Mouse (Mus musculus) c-Kit-positive CD71-negative TER-119-negative erythroid progenitor cells, embryonic 14.5 days (primary cell): ENCODE data around the gene Nedd4.
"Not testable (repeated sequence)": the region's sequence is repeated elsewhere in the genome, so short reads cannot be mapped to it uniquely, and the experiment has no call there.

Experiments
- DNase-seq: peaks from one replicate; pipeline ENCODE4 v3.0.0-alpha.2; 2013; ENCODE audit warnings: low read depth

Gene Nedd4

DNA sequence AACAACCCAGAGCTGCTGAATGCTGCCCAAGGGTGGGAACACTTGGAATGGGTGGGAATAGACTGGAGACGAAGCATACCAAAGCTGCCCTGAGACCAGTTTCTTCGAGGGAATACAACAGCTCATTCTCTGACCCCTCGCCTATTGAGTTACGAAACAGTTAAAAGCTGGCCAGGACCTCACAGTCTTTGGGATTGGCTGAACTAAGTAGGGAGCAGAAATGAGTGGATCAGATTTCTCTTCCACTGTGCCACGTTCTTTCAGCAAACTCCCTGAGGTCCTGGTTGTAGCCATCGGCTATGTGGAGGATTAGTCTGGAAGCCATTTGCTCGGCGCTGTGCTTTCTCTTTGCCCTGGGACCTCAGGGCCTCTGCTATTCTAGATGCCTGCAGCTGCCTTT lies 9.2 kb upstream of the Nedd4 start:
- DNase-seq, result no peak

DNA sequence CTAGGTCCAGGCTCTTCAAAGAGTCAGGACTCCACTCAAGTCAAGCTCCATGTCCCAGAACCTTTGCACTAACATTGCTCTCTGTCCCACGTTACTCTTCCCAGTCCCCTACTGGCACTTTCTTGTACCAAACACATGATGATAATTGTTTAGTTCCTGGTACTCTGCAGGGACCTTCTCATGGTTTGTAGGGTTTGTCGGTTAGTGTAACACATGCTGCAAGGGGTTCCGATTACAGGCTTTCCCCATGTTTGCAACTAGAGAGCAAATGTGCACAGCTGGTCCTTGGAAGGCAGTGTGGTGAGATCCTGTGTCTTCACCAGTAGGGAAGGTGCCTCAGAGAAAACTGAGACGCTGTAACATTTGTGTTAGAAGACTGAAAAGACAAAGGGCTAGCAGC lies 8.6 kb upstream of the Nedd4 start:
- no peak for DNase-seq

DNA sequence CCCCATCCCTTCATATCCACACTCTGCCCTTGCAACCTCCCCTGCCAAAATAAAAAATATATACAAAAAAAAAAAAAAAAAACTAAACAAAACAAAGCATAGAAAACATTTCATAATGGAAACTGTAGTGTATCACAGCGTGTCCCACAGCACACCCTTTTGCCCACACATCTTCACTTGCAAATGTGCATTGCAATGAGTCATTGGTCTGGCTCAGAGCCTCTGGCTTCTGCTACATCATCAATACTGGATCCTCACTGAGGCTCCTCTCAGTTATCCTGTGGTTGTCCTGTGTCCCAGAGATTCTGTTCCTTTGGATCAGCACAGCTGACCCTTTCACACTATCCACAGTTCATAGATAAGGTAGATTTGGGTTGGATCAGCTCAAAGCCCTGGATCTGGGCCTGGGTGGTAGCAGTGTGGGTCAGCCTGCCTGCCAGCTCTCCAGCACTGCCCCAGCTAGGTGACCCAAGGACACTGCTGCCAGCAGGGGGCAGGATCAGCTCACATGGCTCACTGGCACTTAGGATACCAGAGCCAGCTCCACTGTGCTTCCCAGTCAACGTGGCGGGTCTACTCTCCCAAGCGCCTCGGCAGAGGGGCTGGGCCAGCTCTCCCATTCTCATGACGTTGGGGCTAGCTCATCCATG lies 7.4 kb upstream of the Nedd4 start:
- DNase-seq, result no peak

DNA sequence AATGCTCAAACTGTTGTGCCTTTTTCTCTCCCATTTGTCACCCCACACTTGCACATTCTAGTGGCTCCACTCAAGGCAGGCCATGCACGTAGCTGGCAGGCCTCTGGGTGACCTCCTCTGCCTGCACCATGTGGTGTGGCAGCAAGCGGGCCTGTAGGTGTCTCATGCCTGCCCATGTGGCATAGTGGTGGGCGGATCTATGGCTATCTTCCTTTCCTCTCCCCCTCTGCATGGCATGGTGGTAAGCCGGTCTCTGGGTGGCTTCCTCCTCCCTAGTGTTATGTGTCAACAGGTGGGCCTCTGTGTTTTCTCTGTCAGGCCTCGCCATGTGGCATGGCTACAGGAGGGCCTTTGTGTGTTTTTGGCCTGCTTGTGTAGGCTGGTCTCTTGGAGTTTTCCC lies 6.5 kb upstream of the Nedd4 start:
- DNase-seq, result no peak

DNA sequence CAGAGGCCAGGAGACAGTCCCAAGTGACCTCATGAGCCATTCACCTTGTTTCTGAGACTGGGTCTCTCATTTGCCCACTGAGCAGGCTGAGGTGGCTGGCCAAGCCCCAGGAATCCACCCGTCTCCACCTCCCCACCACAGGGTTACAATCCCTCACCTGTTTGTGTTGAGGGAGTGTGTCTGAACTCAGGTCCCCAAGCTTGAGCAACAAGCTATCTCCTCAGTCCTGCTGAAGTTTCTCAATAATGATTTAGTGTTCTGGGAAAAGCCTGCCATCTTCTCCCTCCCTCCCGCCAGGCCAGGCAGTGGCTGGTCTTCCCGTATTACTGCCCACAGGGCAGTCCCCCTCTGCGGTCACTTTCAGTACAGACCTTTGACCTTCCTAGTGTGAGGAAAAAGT lies 5.7 kb upstream of the Nedd4 start:
- DNase-seq, result no peak

DNA sequence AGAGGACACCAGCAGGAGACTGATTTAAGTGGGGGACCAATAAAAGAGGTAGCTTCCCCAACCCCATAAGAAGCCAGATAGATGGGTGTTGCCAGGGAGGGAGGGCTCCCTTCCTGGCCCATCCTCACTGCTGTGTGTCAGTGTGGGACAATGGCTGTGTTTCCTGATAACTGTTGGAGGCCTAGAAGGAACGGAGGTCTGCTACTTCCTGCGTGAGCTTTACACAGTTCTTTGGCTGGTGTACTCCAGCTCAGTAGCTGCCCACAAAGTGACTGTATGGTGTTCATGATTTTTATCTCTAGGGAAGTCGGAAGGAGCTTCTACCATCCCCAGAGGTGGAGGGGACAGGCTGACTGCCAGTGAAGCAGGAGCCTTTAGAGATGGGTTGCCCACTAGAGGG lies 5.2 kb upstream of the Nedd4 start:
- DNase-seq, result no peak

DNA sequence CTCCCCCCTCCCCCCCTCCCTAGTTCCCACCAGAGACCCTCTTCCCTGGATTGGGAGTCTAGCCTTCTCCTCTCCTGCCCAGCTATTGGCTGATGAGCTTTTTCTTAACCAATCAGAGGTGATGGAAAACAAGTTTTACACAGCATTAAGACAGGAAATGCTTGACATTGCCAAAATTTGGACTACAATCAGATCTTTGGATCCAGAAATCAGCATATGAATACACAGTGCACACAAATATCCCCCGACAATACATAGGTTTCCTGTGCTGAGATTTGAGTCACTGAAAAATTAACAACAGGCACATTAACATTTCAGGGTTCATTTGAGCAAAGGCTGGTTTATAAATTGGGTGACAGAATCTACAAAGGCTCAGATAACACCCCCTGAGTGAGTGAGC lies 4.5 kb upstream of the Nedd4 start:
- no peak for DNase-seq

DNA sequence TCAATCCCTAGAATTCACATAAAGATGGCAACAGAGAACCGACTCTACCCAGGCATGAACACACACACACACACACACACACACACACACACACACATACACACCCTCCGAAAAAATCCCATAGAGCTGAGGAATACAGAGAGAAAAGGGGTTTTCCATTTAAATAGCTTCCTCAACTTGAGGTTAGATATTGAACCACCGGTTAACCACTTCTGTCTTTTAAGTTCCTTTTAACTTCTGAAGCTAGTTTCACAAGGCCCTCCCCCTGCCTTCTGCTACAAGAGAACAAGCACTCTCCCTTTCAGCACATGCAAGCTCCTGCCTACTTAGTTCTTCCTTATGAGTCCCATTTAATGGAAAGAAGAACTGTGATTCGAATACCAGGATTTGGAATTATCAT lies 2.0 kb upstream of the Nedd4 start:
- DNase-seq, result no peak

DNA sequence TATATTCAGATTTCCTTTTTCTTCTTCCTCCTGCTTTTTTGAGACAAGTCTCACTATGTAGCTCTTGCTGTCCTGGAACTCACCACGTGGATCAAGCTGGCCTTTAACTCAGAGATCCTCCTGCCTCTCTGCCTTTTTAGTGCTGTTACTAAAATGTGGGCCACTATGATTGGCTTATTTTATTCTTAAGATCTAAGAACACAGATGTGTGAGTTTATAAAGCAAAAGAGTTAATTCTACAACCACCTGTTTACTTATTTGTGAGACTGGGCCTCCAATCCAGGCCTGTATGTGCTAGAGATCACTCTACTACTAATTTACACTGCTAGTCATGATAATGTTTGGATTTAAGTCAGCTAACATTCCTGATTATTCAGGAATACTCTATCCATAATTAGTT lies 1.2 kb upstream of the Nedd4 start:
- DNase-seq, result no peak

DNA sequence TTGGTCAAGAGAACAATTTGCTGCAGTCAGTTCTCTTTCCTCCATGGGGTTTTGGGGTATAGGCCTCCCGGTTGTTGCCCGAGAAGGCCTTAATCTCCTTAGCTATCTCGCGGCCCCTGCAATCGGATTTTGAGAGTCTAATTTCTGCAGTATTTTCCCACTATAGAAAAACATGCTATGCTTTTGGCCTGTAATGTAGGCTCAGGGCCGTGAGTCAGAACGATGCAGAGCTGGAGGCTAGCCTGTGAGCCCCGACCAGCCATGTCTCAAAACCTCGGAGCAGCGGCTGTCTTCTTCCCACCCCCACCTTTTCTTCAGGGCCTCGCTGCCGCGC lies 618 bp upstream of the Nedd4 start:
- no peak for DNase-seq

DNA sequence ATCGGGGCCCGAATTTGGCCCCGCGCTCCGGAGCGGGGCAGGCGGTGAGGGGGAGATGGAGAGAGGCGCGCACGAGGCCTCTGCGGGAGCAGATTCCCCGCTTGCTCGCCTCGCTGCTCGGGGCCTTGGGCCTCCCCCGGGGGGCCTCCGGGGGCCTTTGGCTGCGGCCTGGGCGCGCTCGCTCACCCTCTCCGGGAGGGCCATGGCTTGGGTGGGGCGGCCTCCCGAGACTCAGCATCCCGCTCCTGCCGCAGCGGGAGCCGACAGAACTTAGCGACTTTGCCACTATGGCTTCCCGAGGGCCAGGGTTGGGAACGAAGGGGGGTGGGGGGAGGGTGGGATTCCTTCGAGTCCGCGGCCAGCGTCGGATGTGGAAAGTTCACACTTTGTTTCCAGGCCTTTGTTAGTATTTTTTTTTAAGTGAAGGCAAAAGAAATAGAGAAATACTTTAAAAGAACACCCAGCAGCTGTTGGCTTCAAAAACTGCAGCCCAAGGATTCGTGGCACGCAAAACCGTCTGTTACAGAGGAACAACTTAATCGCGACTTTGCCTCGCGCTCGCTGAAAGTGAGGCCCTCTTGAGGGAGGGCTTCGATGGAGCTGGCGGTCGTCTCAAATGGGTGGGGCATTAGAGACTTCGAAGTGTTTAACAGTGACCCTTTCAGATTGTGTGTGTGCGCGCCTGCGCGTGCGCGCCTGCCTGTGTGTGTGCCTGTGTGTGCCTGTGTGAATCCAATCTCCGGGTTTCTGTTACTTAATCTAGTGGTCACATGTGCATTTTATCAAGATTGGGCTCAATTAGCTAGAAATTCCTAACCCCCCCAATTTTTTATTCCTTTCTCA lies 766 bp downstream of the Nedd4 start:
- DNase-seq, result no peak

DNA sequence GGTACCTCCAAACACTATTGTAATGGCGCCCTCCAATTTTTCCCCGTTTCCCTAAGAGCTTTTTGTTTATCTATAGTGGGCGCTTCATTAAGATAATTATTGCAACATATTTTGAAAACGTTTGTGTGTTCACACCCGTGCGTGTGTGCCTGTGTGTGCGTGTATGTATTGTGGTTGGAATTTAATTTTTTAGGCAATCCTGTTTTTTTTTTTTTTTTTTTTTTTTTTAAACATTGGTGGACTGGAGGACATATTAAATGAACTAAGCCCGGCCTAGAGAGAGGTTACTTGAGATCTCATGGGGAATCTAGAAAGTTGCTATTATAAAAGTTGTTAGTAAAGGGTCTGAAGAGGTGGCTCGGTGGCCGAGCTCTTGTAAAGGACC lies 1.4 kb downstream of the Nedd4 start:
- no peak for DNase-seq

DNA sequence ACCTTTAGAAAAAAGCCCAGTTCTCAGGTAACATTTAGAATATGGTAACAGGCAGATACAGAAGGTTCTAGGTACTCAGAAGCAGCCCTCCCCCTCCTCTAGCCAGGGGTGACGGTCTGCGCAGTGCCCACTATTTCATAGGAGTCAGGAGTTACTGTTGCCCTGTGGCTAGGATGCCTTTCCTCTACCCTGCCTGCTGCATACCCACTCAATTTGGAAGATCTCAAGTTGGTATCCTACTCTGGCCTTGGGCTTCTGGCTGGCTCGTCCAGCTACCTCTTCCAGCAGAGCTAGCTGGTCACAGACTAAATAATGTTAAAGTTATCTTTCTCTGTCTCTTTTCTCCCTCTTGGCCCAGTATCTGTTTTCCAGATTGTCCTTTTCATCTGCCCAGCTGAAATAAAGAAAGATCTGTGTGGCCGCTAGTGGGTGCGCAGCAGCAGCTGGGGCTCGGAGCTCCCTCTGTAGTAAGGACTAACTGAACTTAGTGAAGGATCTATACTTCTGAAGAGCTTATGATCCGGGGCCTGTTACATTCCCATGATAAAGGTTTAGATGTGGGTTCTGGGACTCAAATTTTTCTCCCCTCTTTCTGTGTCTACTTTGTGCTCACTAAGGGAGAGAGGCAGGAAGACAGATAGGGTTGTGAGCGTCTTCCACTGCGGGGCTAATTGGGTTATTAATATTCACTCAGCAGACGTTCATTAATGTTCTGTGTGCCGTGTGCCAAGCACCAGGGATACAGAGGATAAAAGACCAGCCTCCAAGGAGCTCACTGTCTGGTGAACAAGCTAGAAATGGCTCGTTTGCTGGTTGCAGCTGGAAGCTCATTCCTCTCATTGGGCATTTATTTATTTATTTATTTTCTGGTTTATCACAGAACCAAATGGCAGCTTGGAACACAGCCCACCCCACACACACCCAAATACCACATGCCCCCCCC lies 2.5 kb downstream of the Nedd4 start:
- DNase-seq, result no peak

DNA sequence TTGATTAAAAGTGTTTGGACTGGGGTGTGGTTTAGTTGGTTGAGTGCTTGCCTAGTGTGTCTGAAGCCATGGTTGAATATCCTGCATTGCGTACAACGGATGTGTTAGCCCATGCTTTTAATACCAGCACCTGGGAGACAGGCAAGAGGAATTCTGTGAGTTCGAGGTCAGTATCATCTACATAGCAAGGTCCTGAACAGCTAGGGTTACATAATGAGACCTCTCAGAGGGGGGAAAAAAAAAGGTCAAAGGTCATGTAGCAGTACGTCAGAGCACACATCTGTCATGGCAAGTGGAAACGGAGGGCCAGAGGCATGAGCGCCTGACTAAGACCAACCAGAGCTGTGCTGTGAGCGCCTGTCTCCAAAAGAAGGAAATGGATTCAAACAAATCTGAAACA lies 3.4 kb downstream of the Nedd4 start:
- DNase-seq, result no peak

DNA sequence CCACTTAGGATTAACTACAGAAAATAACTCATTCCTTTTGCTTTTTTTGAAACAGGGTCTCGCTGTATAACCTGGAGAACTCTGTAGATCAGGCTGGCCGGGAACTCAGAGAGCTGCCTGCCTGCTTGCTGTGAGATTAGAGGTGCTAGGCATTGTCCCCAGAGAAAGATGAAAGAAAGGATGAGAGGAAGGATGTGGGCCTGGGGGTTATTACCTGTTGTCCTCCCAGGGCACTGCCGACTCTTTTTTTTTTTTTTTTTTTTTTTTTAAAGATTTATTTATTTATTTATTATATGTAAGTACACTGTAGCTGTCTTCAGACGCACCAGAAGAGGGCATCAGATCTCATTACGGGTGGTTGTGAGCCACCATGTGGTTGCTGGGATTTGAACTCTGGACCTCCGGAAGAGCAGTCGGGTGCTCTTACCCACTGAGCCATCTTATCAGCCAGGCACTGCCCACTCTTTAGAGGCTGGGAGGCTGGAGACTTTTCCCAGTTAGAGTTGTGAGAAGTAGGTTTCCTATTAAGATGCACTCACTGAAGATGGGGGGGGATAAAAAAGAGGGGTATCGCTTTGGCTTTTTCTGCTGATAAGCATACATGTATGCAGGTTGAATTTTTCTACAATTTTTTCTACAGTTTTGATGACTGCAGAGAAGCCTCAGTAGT lies 4.3 kb downstream of the Nedd4 start:
- DNase-seq, result not testable (repeated sequence)

DNA sequence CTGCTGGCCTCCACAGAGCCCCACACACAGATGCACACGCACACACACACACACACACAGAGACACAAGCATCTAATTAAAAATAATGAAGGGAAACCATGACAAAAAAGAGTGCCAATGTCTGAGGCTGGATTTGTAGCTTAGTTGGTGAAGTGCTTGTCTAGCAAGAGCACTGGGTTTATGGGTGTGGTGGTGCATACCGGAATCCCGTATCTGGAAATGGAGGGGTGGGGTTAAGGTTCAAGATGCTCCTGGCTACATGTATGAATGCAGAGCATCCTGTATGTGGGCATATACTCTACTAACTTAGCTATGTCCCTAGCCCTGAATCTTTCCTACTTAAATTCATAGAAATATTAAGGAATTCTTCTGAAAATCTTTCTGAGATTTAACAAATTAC lies 5.0 kb downstream of the Nedd4 start:
- no peak for DNase-seq

DNA sequence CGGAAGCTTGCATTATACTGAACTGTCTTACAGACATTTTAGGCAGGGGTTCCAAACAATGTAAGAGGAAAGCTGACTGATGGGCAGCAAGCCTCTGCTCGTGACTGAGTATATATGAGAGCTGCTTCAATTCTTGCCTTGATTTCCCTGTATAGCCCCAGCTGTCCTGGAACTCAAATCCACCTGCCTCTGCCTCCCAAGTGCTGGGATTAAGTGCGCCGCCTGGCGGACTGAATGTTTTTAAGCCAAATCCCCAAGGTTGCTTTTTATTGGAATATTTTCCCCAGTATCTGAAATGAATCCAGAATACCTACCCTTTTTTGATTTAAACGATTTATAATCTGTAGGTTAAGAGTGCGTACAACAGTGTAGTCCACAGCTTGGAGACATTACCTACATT lies 7.2 kb downstream of the Nedd4 start:
- DNase-seq, result no peak

DNA sequence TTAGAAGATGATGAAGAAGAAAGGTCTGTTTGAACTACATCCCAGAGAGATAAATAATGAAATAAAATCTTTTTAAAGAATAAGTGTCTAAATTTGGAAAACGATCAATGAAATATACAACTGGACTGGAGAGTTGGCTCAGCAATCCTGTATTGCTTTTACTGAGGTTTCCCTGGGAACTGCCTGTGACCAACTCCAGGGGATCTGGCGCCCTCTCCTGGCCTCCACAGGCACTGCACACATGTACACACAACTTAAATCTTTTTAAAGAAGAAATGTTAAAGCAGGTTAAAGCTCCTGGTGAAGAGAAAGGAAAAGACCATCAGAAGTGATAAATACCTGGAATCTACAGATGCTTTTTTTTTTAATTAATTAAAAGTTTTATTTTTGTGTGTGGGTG lies 10.2 kb downstream of the Nedd4 start:
- DNase-seq, result peak; percentile 61

DNA sequence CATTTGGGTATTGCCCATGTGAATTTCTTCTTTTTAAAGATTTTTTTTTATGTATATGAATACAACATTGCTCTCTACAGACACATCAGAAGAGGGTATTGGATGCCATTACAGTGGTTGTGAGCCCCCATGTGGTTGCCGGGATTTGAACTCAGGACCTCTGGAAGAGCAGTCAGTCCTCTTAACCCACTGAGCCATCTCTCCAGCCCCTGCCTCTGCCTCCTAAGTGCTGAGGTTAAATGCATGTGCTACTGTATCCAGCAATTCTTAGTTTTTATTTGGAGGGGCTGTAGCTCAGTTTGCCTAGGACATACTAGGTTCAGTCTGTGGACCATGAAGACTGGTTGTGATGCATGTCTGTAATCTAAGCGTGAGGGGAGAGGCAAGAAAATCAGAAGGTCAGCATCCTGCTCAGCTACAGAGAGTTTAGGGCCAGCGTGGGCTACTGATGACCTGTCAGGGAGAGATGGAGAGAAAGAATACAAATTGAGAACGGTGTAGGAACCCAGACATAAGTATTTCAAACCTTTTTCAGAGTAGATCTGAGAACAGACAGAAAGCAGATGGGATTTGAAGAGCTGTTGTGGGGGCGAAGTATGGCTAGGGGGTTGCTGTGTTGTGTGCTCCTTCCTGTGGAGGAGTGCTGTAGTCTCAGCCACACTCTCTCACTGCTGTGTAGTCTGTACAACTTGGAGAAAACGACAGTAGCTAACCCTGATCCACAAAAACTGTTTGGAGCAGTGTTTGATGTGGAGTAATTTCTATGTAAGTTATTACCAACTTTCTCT lies 13.0 kb downstream of the Nedd4 start:
- DNase-seq, result no peak

DNA sequence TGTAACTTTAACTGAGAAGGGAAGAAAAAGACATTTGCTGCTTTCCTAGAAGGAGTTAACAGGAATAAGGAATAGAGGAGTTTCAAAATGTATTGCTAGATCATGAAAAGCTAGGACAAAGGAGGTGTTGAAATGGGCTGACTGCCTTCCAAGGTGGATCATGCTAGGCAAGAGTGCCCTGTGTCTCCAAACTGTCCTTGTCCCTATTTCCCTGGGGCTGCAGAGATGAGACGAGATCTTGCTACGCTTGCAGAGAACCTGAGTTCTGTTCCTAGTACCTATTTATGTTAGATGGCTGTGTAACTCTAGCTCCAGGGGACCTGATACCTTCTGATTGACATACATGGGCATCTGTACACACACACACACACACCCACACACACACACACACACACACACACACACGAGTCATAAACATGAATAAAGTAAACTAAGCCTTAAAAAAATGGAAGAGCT lies 13.6 kb downstream of the Nedd4 start:
- DNase-seq, result no peak

DNA sequence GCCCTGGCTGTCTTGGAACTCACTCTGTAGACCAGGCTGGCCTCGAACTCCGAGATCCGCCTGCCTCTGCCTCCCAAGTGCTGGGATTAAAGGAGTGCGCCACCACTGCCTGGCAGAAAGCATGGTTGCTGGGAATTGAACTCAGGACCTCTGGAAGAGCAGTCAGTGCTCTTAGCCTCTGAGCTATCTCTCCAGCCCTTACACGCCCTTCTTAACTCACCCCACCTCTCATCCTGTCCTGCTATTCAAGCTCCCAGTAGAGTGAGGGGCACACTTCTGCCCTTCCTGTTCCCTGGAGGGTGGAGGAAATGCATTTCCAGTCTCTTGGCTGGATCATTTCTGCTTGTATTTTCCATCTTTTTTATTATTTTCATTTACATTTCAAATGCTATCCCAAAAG lies 15.5 kb downstream of the Nedd4 start:
- DNase-seq, result no peak

DNA sequence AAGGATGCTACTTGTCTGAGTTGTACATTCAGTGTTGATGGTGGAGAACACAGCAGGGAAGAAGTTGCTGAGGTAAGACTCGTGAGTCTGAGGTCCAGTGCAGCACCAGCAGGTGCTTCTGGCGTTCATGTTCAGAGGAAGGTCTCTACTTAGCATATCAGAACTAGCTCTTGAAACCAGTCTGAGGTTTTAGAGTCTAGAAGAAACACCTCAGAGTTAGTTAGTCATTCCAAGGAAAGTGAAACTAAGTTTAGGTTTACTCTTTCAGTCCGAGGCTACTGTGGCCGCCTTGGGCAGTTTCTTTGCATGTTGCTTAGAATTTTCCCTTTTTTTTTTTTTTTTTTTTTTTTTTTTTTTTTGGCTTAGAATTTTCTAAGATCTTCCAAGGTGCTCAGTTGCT lies 16.6 kb downstream of the Nedd4 start:
- no peak for DNase-seq
